Mouse (Mus musculus) neural tube, embryonic 10.5 days (tissue): ENCODE results near the gene Sf3b1.
"Not testable (repeated sequence)": the region's sequence is repeated elsewhere in the genome, so short reads cannot be mapped to it uniquely, and the experiment has no call there.

Experiments
- DNase-seq: peaks from one replicate; pipeline ENCODE4 v3.0.0-alpha.2; 2017; ENCODE audit warnings: low spot score; ENCODE audit errors: extremely low spot score

Gene Sf3b1

GRCm38 (mm10) chr1:54958525-54958924, 68.8 kb downstream of the Sf3b1 start:
- DNase-seq = no peak

- DNase-seq = not testable (repeated sequence)
These were observed 70.3 kb downstream of the Sf3b1 start for GRCm38 (mm10) chr1:54956995-54957394.

- DNase-seq = no peak
These were observed 72.4 kb downstream of the Sf3b1 start for GRCm38 (mm10) chr1:54954856-54955255.

DNA sequence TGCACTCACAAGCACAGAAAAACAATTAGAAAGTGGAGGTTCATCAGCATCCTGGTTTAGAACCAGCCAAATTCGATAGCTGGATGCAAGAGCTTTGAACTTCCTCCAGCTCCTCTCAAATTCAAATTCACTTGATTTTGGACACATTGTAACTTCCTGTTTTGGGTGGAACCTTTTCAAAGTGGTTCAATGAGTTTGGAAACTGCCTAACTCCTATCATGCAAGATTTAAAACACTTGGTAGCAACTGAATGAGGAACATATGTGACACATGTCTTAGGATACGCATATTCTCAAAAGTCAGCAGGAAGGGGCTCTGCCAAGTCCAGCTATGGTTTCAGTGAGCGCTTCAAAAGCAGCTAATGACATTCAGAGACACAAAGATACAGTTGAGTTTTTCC, 82.6 kb downstream of the Sf3b1 start:
- DNase-seq = no peak

GRCm38 (mm10) chr1:54935466-54935865, 91.8 kb downstream of the Sf3b1 start:
- DNase-seq = no peak
